Mouse (Mus musculus): ENCODE measurements around the gene Cacna1a. TPM values are rescaled to one million over a fixed set of nuclear protein-coding genes. Genes with fewer than 3 reads are reported as not detected.

Cacna1a gene
- polyA plus RNA-seq, 1 experiment from 2014 or later: 7.7 TPM

- Histone ChIP-seq H3K4me2 (ENCODE audit: low read depth, low read length, severe bottlenecking) (no peak overlapping the region), H3K36me3 (ENCODE audit: control insufficient read depth, insufficient read depth, low read length) (no peaks in the 10 kb centered on the region), H3K27ac (ENCODE audit: low read depth, low read length) (no peak overlapping the region), H3K9ac (ENCODE audit: low read length) (no peak overlapping the region), H3K4me1 (replicated peaks; ENCODE audit: control insufficient read depth, insufficient read depth, low read length) (no peaks in the 10 kb centered on the region), H3K27me3 (ENCODE audit: control insufficient read depth, insufficient read depth, low read length) (no peaks in the 10 kb centered on the region), H3K9me3 (ENCODE audit: control insufficient read depth, low read length) (no peaks in the 10 kb centered on the region), H3K4me3 (ENCODE audit: low read depth, low read length) (no peak overlapping the region)
- 87% methylated on average over 17 of the region's 17 CpGs for WGBS
- DNase-seq (ENCODE audit: low spot score) (no peak), ATAC-seq (replicated peaks; ENCODE audit: low FRiP score) (no peak)
Observed at GRCm38 (mm10) chr8:84519767-84520626, 131.8 kb downstream of the Cacna1a start.

DNA sequence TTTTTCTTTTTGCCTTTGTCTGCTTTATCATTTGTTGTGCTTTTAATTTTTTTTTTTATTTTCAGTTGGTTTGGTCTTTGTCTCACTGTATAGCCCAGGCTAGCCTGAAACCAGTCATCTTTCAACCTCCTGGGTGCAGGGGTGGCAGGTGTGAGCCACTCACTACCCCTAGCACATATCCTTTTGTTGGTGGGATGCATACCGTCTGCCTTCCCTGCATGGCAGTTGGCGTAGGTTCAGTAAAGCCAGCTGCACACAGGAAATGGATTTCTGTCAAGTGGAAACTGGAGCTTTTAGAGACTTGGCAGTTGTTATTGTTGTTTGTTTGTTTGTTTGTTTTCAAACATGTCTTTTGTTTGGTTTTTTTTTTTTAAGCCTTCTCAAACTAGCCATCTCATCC, 132.8 kb downstream of the Cacna1a start:
- Histone ChIP-seq H3K9me3 (ENCODE audit: control insufficient read depth, low read length) (no peaks in the 10 kb centered on the region), H3K27ac (ENCODE audit: low read depth, low read length) (no peak overlapping the region), H3K4me1 (replicated peaks; ENCODE audit: control insufficient read depth, insufficient read depth, low read length) (no peaks in the 10 kb centered on the region), H3K4me3 (ENCODE audit: low read depth, low read length) (no peak overlapping the region), H3K4me2 (ENCODE audit: low read depth, low read length, severe bottlenecking) (no peak overlapping the region), H3K9ac (ENCODE audit: low read length) (no peak overlapping the region), H3K36me3 (ENCODE audit: control insufficient read depth, insufficient read depth, low read length) (no peaks in the 10 kb centered on the region), H3K27me3 (ENCODE audit: control insufficient read depth, insufficient read depth, low read length) (no peaks in the 10 kb centered on the region)
- DNase-seq (ENCODE audit: low spot score) (no peak), ATAC-seq (replicated peaks; ENCODE audit: low FRiP score) (no peak)
- WGBS: 78% methylated on average over 2 of the region's 2 CpGs

GRCm38 (mm10) chr8:84528036-84528435, 139.8 kb downstream of the Cacna1a start:
- WGBS: 90% methylated on average over 7 of the region's 7 CpGs
- H3K36me3 ChIP-seq (ENCODE audit: control insufficient read depth, insufficient read depth, low read length): no peaks in the 10 kb centered on the region

DNA sequence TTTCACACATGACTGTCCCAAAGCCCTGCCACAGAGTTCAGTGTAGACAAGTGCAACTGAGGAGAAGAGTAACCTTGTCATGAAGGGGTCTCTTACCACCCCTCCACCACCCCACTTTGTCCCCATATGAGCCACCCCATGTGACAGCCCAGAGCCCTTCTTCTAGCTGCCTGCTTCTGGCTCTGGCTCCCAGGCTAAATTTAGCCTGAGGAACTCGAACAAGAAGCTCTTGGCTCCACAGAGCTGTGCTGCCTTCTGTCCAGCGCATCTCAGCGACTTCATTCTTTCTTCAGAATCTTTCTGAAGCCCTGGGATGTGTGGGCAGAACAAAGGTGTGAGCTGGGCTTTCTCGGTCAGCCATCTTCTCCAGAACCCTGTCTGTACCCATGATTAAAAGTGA, 141.3 kb downstream of the Cacna1a start:
- Histone ChIP-seq H3K4me2 (ENCODE audit: low read depth, low read length, severe bottlenecking) (no peak overlapping the region), H3K36me3 (ENCODE audit: control insufficient read depth, insufficient read depth, low read length) (no peaks in the 10 kb centered on the region), H3K4me1 (replicated peaks; ENCODE audit: control insufficient read depth, insufficient read depth, low read length) (no peaks in the 10 kb centered on the region), H3K27me3 (ENCODE audit: control insufficient read depth, insufficient read depth, low read length) (no peaks in the 10 kb centered on the region), H3K4me3 (ENCODE audit: low read depth, low read length) (no peak overlapping the region), H3K9ac (ENCODE audit: low read length) (no peak overlapping the region), H3K27ac (ENCODE audit: low read depth, low read length) (no peak overlapping the region), H3K9me3 (ENCODE audit: control insufficient read depth, low read length) (no peaks in the 10 kb centered on the region)
- DNase-seq (ENCODE audit: low spot score) (no peak), ATAC-seq (replicated peaks; ENCODE audit: low FRiP score) (no peak)
- WGBS: 80% methylated on average over 4 of the region's 4 CpGs

More at GRCm38 (mm10) chr8:84528036-84528435, 139.8 kb downstream of the Cacna1a start:
- Histone ChIP-seq H3K4me3 (ENCODE audit: low read depth, low read length) (no peak overlapping the region), H3K9me3 (ENCODE audit: control insufficient read depth, low read length) (no peaks in the 10 kb centered on the region), H3K9ac (ENCODE audit: low read length) (no peak overlapping the region), H3K27ac (ENCODE audit: low read depth, low read length) (no peak overlapping the region), H3K4me1 (replicated peaks; ENCODE audit: control insufficient read depth, insufficient read depth, low read length) (no peaks in the 10 kb centered on the region), H3K27me3 (ENCODE audit: control insufficient read depth, insufficient read depth, low read length) (no peaks in the 10 kb centered on the region), H3K4me2 (ENCODE audit: low read depth, low read length, severe bottlenecking) (no peak overlapping the region)
- DNase-seq (ENCODE audit: low spot score): no peak
- ATAC-seq (replicated peaks; ENCODE audit: low FRiP score): no peak

DNA sequence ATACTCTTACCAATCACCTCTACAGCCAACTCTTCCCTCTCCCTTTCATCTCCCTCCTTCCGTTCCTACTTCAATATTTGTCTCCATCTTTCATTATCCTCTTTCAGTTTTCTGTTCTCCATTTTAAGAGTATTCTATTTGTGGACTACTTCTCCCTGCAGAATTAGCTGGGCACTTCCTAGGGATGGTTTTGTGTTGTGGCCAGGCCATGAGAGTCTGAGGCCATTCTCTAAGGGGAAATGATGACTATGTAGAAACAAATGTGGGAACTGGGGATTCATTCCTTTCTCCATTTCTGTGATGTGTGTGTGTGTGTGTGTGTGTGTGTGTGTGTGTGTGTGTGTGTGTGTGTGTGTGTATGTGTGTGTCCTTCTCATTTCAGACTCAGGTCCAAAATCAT, 144.5 kb downstream of the Cacna1a start:
- H3K4me3 ChIP-seq (ENCODE audit: low read depth, low read length): no peak overlapping the region
- H3K9ac ChIP-seq (ENCODE audit: low read length): no peak overlapping the region
- no peaks in the 10 kb centered on the region for H3K9me3 ChIP-seq (ENCODE audit: control insufficient read depth, low read length)
- no peak overlapping the region for H3K4me2 ChIP-seq (ENCODE audit: low read depth, low read length, severe bottlenecking)
- WGBS: 81% methylated on average over 1 of the region's 1 CpGs
- H3K36me3 ChIP-seq (ENCODE audit: control insufficient read depth, insufficient read depth, low read length): no peaks in the 10 kb centered on the region; the same call in 1 of the 2 replicates
- H3K27ac ChIP-seq (ENCODE audit: low read depth, low read length): no peak overlapping the region
- no peaks in the 10 kb centered on the region for H3K27me3 ChIP-seq (ENCODE audit: control insufficient read depth, insufficient read depth, low read length)
- ATAC-seq (replicated peaks; ENCODE audit: low FRiP score) (no peak), DNase-seq (ENCODE audit: low spot score) (no peak)
- H3K4me1 ChIP-seq (replicated peaks; ENCODE audit: control insufficient read depth, insufficient read depth, low read length): no peaks in the 10 kb centered on the region

- H3K4me2 ChIP-seq (ENCODE audit: low read depth, low read length, severe bottlenecking): no peak overlapping the region
- WGBS: 88% methylated on average over 4 of the region's 4 CpGs
- H3K27ac ChIP-seq (ENCODE audit: low read depth, low read length): no peak overlapping the region
- ATAC-seq (replicated peaks; ENCODE audit: low FRiP score) (no peak), DNase-seq (ENCODE audit: low spot score) (no peak)
- no peak overlapping the region for H3K4me3 ChIP-seq (ENCODE audit: low read depth, low read length)
- H3K9me3 ChIP-seq (ENCODE audit: control insufficient read depth, low read length): no peaks in the 10 kb centered on the region
- no peaks in the 10 kb centered on the region for H3K4me1 ChIP-seq (replicated peaks; ENCODE audit: control insufficient read depth, insufficient read depth, low read length)
- no peaks in the 10 kb centered on the region for H3K27me3 ChIP-seq (ENCODE audit: control insufficient read depth, insufficient read depth, low read length)
- H3K36me3 ChIP-seq (ENCODE audit: control insufficient read depth, insufficient read depth, low read length): no peaks in the 10 kb centered on the region; the same call in 1 of the 2 replicates
- H3K9ac ChIP-seq (ENCODE audit: low read length): no peak overlapping the region
Observed at GRCm38 (mm10) chr8:84533341-84533740, 145.1 kb downstream of the Cacna1a start.

- Histone ChIP-seq H3K27me3 (ENCODE audit: control insufficient read depth, insufficient read depth, low read length) (no peaks in the 10 kb centered on the region), H3K4me2 (ENCODE audit: low read depth, low read length, severe bottlenecking) (no peak overlapping the region), H3K36me3 (ENCODE audit: control insufficient read depth, insufficient read depth, low read length) (no peaks in the 10 kb centered on the region; the same call in 1 of the 2 replicates), H3K9me3 (ENCODE audit: control insufficient read depth, low read length) (no peaks in the 10 kb centered on the region), H3K4me1 (replicated peaks; ENCODE audit: control insufficient read depth, insufficient read depth, low read length) (no peaks in the 10 kb centered on the region), H3K4me3 (ENCODE audit: low read depth, low read length) (no peak overlapping the region), H3K27ac (ENCODE audit: low read depth, low read length) (no peak overlapping the region), H3K9ac (ENCODE audit: low read length) (no peak overlapping the region)
- DNase-seq (ENCODE audit: low spot score): no peak
- WGBS: 86% methylated on average over 5 of the region's 5 CpGs
- no peak for ATAC-seq (replicated peaks; ENCODE audit: low FRiP score)
Observed at GRCm38 (mm10) chr8:84536917-84537316, 148.7 kb downstream of the Cacna1a start.

GRCm38 (mm10) chr8:84539376-84539775, 151.1 kb downstream of the Cacna1a start:
- H3K4me1 ChIP-seq (replicated peaks; ENCODE audit: control insufficient read depth, insufficient read depth, low read length): no peaks in the 10 kb centered on the region
- no peak overlapping the region for H3K27ac ChIP-seq (ENCODE audit: low read depth, low read length)
- no peaks in the 10 kb centered on the region for H3K27me3 ChIP-seq (ENCODE audit: control insufficient read depth, insufficient read depth, low read length)
- H3K4me3 ChIP-seq (ENCODE audit: low read depth, low read length): no peak overlapping the region
- ATAC-seq (replicated peaks; ENCODE audit: low FRiP score) (no peak), DNase-seq (ENCODE audit: low spot score) (no peak)
- H3K9ac ChIP-seq (ENCODE audit: low read length): no peak overlapping the region
- no peaks in the 10 kb centered on the region for H3K9me3 ChIP-seq (ENCODE audit: control insufficient read depth, low read length)
- H3K4me2 ChIP-seq (ENCODE audit: low read depth, low read length, severe bottlenecking): no peak overlapping the region
- H3K36me3 ChIP-seq (ENCODE audit: control insufficient read depth, insufficient read depth, low read length): no peaks in the 10 kb centered on the region; the same call in 1 of the 2 replicates
- 68% methylated on average over 6 of the region's 6 CpGs for WGBS

GRCm38 (mm10) chr8:84542481-84542880, 154.2 kb downstream of the Cacna1a start:
- Histone ChIP-seq H3K27ac (ENCODE audit: low read depth, low read length) (no peak overlapping the region), H3K27me3 (ENCODE audit: control insufficient read depth, insufficient read depth, low read length) (no peaks in the 10 kb centered on the region), H3K4me3 (ENCODE audit: low read depth, low read length) (no peak overlapping the region), H3K4me2 (ENCODE audit: low read depth, low read length, severe bottlenecking) (no peak overlapping the region), H3K4me1 (replicated peaks; ENCODE audit: control insufficient read depth, insufficient read depth, low read length) (no peaks in the 10 kb centered on the region), H3K36me3 (ENCODE audit: control insufficient read depth, insufficient read depth, low read length) (no peaks in the 10 kb centered on the region; the same call in 1 of the 2 replicates), H3K9ac (ENCODE audit: low read length) (no peak overlapping the region), H3K9me3 (ENCODE audit: control insufficient read depth, low read length) (no peaks in the 10 kb centered on the region)
- DNase-seq (ENCODE audit: low spot score) (no peak), ATAC-seq (replicated peaks; ENCODE audit: low FRiP score) (no peak)
- 73% methylated on average over 7 of the region's 7 CpGs for WGBS
